ENCODE assay signal across 9 mouse cellular contexts in the genomic region with DNA sequence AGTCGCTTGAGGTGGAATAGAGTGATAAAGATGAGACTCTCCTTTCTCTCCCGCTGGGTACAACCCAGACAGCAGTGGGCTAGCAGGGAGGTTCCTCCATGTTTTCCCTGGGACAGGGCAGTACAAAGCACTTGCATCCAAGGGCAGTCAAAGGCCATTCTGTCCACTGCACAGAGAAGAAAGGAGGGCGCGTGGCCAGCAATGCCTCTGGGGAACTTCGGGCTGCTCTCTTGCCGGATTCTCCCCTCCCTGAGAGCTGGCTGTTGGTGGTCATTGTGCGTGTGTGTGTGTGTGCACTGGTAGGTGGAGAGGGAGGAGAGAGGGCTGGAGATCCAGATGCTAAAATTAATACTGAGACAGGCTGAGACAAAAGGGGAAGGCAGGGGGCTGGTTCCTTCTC. TPM values are rescaled to one million over a fixed set of nuclear protein-coding genes. Genes with fewer than 3 reads are reported as not detected.
A peak's percentile ranks its signal among the peaks of the same experiment; 100 is the strongest.
DNase-seq lines count a peak whose midpoint lies in the region; ATAC-seq and TF ChIP-seq lines count a peak whose summit lies in the region.
"Had no signal": no experiment of that assay in that cellular context is flagged by ENCODE, and none has a peak within 500 bp of the region (broad histone marks: within the 10 kb centered on the region; RNA-seq: fewer than 3 reads in every experiment).

No protein-coding gene starts in this region.

- no peak overlapping the region for H3K4me3 ChIP-seq in hindbrain, embryonic 12.5 days
- H3K4me3 ChIP-seq in hindbrain, embryonic 16.5 days (ENCODE audit: low read length): no peak overlapping the region
- peak overlapping the region; percentile 10 for H3K4me3 ChIP-seq in bone marrow, adult 2 months (replicated peaks; ENCODE audit: control insufficient read depth, low read depth, low read length)
- H3K4me3 ChIP-seq in heart, embryonic 14.5 days (ENCODE audit: control insufficient read depth in 1 of 2, insufficient read depth in 1 of 2, low read depth in 1 of 2, low read length in 2 of 2): peak overlapping the region; percentile 61 to 68
- H3K4me3 ChIP-seq in liver, embryonic 12.5 days: peak overlapping the region; percentile 69; the same call in 1 of the 2 replicates

- WGBS in hindbrain, embryonic 12.5 days: 38% methylated on average over 7 of the region's 7 CpGs
- 34% methylated on average over 6 of the region's 7 CpGs for WGBS in hindbrain, embryonic 16.5 days
- WGBS in bone marrow, adult 2 months: 58% methylated on average over 7 of the region's 7 CpGs
- 24% methylated on average over 7 of the region's 7 CpGs for WGBS in heart, embryonic 14.5 days
- 47% methylated on average over 7 of the region's 7 CpGs for WGBS in liver, embryonic 12.5 days (ENCODE audit: insufficient replicate concordance)

- no peaks in the 10 kb centered on the region for H3K9me3 ChIP-seq in hindbrain, embryonic 12.5 days (replicated peaks)
- H3K9me3 ChIP-seq in hindbrain, embryonic 16.5 days (ENCODE audit: control insufficient read depth, low read length): no peaks in the 10 kb centered on the region
- no peaks in the 10 kb centered on the region for H3K9me3 ChIP-seq in heart, embryonic 14.5 days (ENCODE audit: control insufficient read depth, low read length)
- no peaks in the 10 kb centered on the region for H3K9me3 ChIP-seq in liver, embryonic 12.5 days (replicated peaks)
- H3K9me3 ChIP-seq: G1E had no signal

- no peaks in the 10 kb centered on the region for H3K36me3 ChIP-seq in hindbrain, embryonic 12.5 days
- no peaks in the 10 kb centered on the region for H3K36me3 ChIP-seq in hindbrain, embryonic 16.5 days (ENCODE audit: control insufficient read depth, insufficient read depth, low read length)
- no peaks in the 10 kb centered on the region for H3K36me3 ChIP-seq in heart, embryonic 14.5 days (ENCODE audit: control insufficient read depth, insufficient read depth, low read length)
- no peaks in the 10 kb centered on the region for H3K36me3 ChIP-seq in liver, embryonic 12.5 days
- H3K36me3 ChIP-seq: G1E had no signal

- no peak for DNase-seq in thymus, postnatal 36 days
- DNase-seq in right cerebral cortex, postnatal 36 days (ENCODE audit: low spot score in 2 of 2): no peak
- DNase-seq in thymus, postnatal 4 days: no peak

- H3K9ac ChIP-seq in hindbrain, embryonic 12.5 days: no peak overlapping the region
- H3K9ac ChIP-seq in hindbrain, embryonic 16.5 days (ENCODE audit: low read depth, low read length): no peak overlapping the region
- H3K9ac ChIP-seq in heart, embryonic 14.5 days (ENCODE audit: low read length): peak overlapping the region; percentile 74
- H3K9ac ChIP-seq in liver, embryonic 12.5 days: no peak overlapping the region

- no peak for ATAC-seq in hindbrain, embryonic 12.5 days (ENCODE audit: low FRiP score)
- ATAC-seq in hindbrain, embryonic 16.5 days: no peak
- no peak for ATAC-seq in heart, embryonic 14.5 days (ENCODE audit: insufficient number of reproducible peaks, insufficient read depth, low FRiP score, low read depth)
- ATAC-seq in liver, embryonic 12.5 days: no peak

- H3K4me2 ChIP-seq in hindbrain, embryonic 12.5 days (replicated peaks): peak overlapping the region; percentile 80; the same call in 1 of the 2 replicates
- H3K4me2 ChIP-seq in hindbrain, embryonic 16.5 days (ENCODE audit: low read length): no peak overlapping the region
- H3K4me2 ChIP-seq in heart, embryonic 14.5 days (ENCODE audit: low read length): peak overlapping the region; percentile 95
- H3K4me2 ChIP-seq in liver, embryonic 12.5 days: peak overlapping the region; percentile 98

- no peak for TF ChIP-seq POLR2A in bone marrow, adult 2 months (IDR thresholded peaks at IDR 0.05; ENCODE audit: borderline replicate concordance, control insufficient read depth, low read depth, low read length)

- H3K27me3 ChIP-seq in hindbrain, embryonic 12.5 days: peaks cover 56% of the 10 kb centered on the region
- H3K27me3 ChIP-seq in hindbrain, embryonic 16.5 days (replicated peaks; ENCODE audit: control insufficient read depth, insufficient read depth, low read length): peaks cover 36% of the 10 kb centered on the region
- peaks cover 40% of the 10 kb centered on the region for H3K27me3 ChIP-seq in heart, embryonic 14.5 days (ENCODE audit: control insufficient read depth, insufficient read depth, low read length)
- H3K27me3 ChIP-seq in liver, embryonic 12.5 days (replicated peaks): peaks cover 67% of the 10 kb centered on the region

- peaks cover 10% of the 10 kb centered on the region for H3K4me1 ChIP-seq in hindbrain, embryonic 12.5 days
- peaks cover 5% of the 10 kb centered on the region for H3K4me1 ChIP-seq in hindbrain, embryonic 16.5 days (ENCODE audit: control insufficient read depth, insufficient read depth, low read depth, low read length)
- peaks cover 2% of the 10 kb centered on the region for H3K4me1 ChIP-seq in bone marrow, adult 2 months (ENCODE audit: control insufficient read depth, insufficient read depth, low read length)
- H3K4me1 ChIP-seq in heart, embryonic 14.5 days (ENCODE audit: control insufficient read depth in 2 of 2, insufficient read depth in 2 of 2, low read length in 2 of 2): peaks cover 22 to 40% of the 10 kb centered on the region in 2 experiments
- H3K4me1 ChIP-seq in liver, embryonic 12.5 days: peaks cover 32% of the 10 kb centered on the region

- TF ChIP-seq CTCF in bone marrow, adult 2 months (IDR thresholded peaks at IDR 0.05; ENCODE audit: control insufficient read depth, insufficient read depth, low read length): no peak

- no peak overlapping the region for H3K27ac ChIP-seq in hindbrain, embryonic 12.5 days
- H3K27ac ChIP-seq in hindbrain, embryonic 16.5 days (ENCODE audit: low read depth, low read length): no peak overlapping the region
- H3K27ac ChIP-seq in bone marrow, adult 2 months (ENCODE audit: control insufficient read depth, insufficient read depth, low read depth, low read length, poor library complexity): no peak overlapping the region
- peak overlapping the region; percentile 69 to 79 for H3K27ac ChIP-seq in heart, embryonic 14.5 days (replicated peaks in 1 of 2; ENCODE audit: control insufficient read depth in 1 of 2, insufficient read depth in 1 of 2, low read depth in 2 of 2, low read length in 2 of 2)
- no peak overlapping the region for H3K27ac ChIP-seq in liver, embryonic 12.5 days

RNA-seq across cellular contexts. Expression of gene 1700020L24Rik, which starts 3.8 kb away (rescaled TPM):
- 0.30 and 0.45 TPM in 2 replicates for polyA plus RNA-seq in hindbrain, embryonic 12.5 days (2016; fragmentation: Nextera tagmentation; extraction: Ambion mirVana)
- 0.50 and 0.56 TPM in 2 replicates for polyA plus RNA-seq in hindbrain, embryonic 16.5 days (2015; fragmentation: Nextera tagmentation; extraction: Ambion mirVana)
- polyA plus RNA-seq in bone marrow, adult 2 months (2011; ENCODE audit: insufficient read depth, insufficient read length, low replicate concordance, missing spikeins): 17.6 and 37.4 TPM in 2 replicates
- polyA plus RNA-seq in heart, embryonic 14.5 days (2014; fragmentation: Nextera tagmentation; extraction: Ambion mirVana): 1.4 and 1.8 TPM in 2 replicates
- 0.22 and 0.70 TPM in 2 replicates for polyA plus RNA-seq in liver, embryonic 12.5 days (2016; fragmentation: Nextera tagmentation; extraction: Ambion mirVana)
- polyA plus RNA-seq: G1E had no signal

RNA-seq across cellular contexts. Expression of gene Gas2l2, which starts 12.0 kb away (rescaled TPM):
- 0.59 and 0.76 TPM in 2 replicates for polyA plus RNA-seq in hindbrain, embryonic 12.5 days (2016; fragmentation: Nextera tagmentation; extraction: Ambion mirVana)
- polyA plus RNA-seq in hindbrain, embryonic 16.5 days (2015; fragmentation: Nextera tagmentation; extraction: Ambion mirVana): 0.92 and 1.2 TPM in 2 replicates
- not detected in 2 replicates for polyA plus RNA-seq in bone marrow, adult 2 months (2011; ENCODE audit: insufficient read depth, insufficient read length, low replicate concordance, missing spikeins)
- 0.09 TPM in 1 of 2 replicates, not detected in the other for polyA plus RNA-seq in heart, embryonic 14.5 days (2014; fragmentation: Nextera tagmentation; extraction: Ambion mirVana)
- polyA plus RNA-seq in liver, embryonic 12.5 days (2016; fragmentation: Nextera tagmentation; extraction: Ambion mirVana): not detected in 2 replicates
- polyA plus RNA-seq: G1E had no signal

RNA-seq across cellular contexts. Expression of gene Mmp28, which starts 21.6 kb away (rescaled TPM):
- polyA plus RNA-seq in hindbrain, embryonic 12.5 days (2016; fragmentation: Nextera tagmentation; extraction: Ambion mirVana): 3.2 and 3.5 TPM in 2 replicates
- 3.2 and 3.4 TPM in 2 replicates for polyA plus RNA-seq in hindbrain, embryonic 16.5 days (2015; fragmentation: Nextera tagmentation; extraction: Ambion mirVana)
- polyA plus RNA-seq in bone marrow, adult 2 months (2011; ENCODE audit: insufficient read depth, insufficient read length, low replicate concordance, missing spikeins): 0.47 and 0.92 TPM in 2 replicates
- 3.7 and 4.0 TPM in 2 replicates for polyA plus RNA-seq in heart, embryonic 14.5 days (2014; fragmentation: Nextera tagmentation; extraction: Ambion mirVana)
- polyA plus RNA-seq in liver, embryonic 12.5 days (2016; fragmentation: Nextera tagmentation; extraction: Ambion mirVana): 0.24 and 0.31 TPM in 2 replicates
- polyA plus RNA-seq: G1E had no signal

RNA-seq across cellular contexts. Expression of gene Taf15, which starts 31.7 kb away (rescaled TPM):
- polyA plus RNA-seq in hindbrain, embryonic 12.5 days (2016; fragmentation: Nextera tagmentation; extraction: Ambion mirVana): 13.9 and 14.9 TPM in 2 replicates
- polyA plus RNA-seq in hindbrain, embryonic 16.5 days (2015; fragmentation: Nextera tagmentation; extraction: Ambion mirVana): 7.3 and 9.4 TPM in 2 replicates
- polyA plus RNA-seq in bone marrow, adult 2 months (2011; ENCODE audit: insufficient read depth, insufficient read length, low replicate concordance, missing spikeins): 192 and 231 TPM in 2 replicates
- 10.8 and 12.8 TPM in 2 replicates for polyA plus RNA-seq in heart, embryonic 14.5 days (2014; fragmentation: Nextera tagmentation; extraction: Ambion mirVana)
- 5.7 and 6.1 TPM in 2 replicates for polyA plus RNA-seq in liver, embryonic 12.5 days (2016; fragmentation: Nextera tagmentation; extraction: Ambion mirVana)

RNA-seq across cellular contexts. Expression of gene Rasl10b, which starts 32.3 kb away (rescaled TPM):
- 16.8 and 17.7 TPM in 2 replicates for polyA plus RNA-seq in hindbrain, embryonic 12.5 days (2016; fragmentation: Nextera tagmentation; extraction: Ambion mirVana)
- 15.1 and 32.7 TPM in 2 replicates for polyA plus RNA-seq in hindbrain, embryonic 16.5 days (2015; fragmentation: Nextera tagmentation; extraction: Ambion mirVana)
- 0.32 and 1.1 TPM in 2 replicates for polyA plus RNA-seq in bone marrow, adult 2 months (2011; ENCODE audit: insufficient read depth, insufficient read length, low replicate concordance, missing spikeins)
- 4.6 and 5.9 TPM in 2 replicates for polyA plus RNA-seq in heart, embryonic 14.5 days (2014; fragmentation: Nextera tagmentation; extraction: Ambion mirVana)
- 0.57 and 0.99 TPM in 2 replicates for polyA plus RNA-seq in liver, embryonic 12.5 days (2016; fragmentation: Nextera tagmentation; extraction: Ambion mirVana)

Comparison
In these comparisons a context has a peak if more than half of its experiments do, and no peak if none do; other contexts are left out.
1. H3K27ac ChIP-seq: peak in heart, embryonic 14.5 days (2 of 2); none in hindbrain, embryonic 12.5 days (single experiment), hindbrain, embryonic 16.5 days (single experiment), bone marrow, adult 2 months (single experiment) and liver, embryonic 12.5 days (single experiment).
2. H3K4me3 ChIP-seq: peak in bone marrow, adult 2 months (single experiment), heart, embryonic 14.5 days (2 of 2) and liver, embryonic 12.5 days (single experiment); none in hindbrain, embryonic 12.5 days (single experiment) and hindbrain, embryonic 16.5 days (single experiment).